Mouse (Mus musculus) forebrain, embryonic 10.5 days (tissue): Measurements from ENCODE around the gene Ccnd3. TPM values are rescaled to one million over a fixed set of nuclear protein-coding genes. Genes with fewer than 3 reads are reported as not detected.
"Not testable (repeated sequence)": the region's sequence is repeated elsewhere in the genome, so short reads cannot be mapped to it uniquely, and the experiment has no call there.

ENCODE experiments used
- DNase-seq: peaks from one replicate; pipeline ENCODE4 v3.0.0-alpha.2; 2017; ENCODE audit warnings: low spot score; ENCODE audit errors: extremely low spot score
- H3K27ac ChIP-seq: fragments of 300-500 bp; sonication (generic); 2 replicates; pipeline ENCODE4 v1.5.1; 2016; ENCODE audit warnings: mild to moderate bottlenecking
- H3K27me3 ChIP-seq: fragments of 300-500 bp; sonication (generic); 2 replicates; pipeline ENCODE4 v1.6.1; 2016; ENCODE audit warnings: mild to moderate bottlenecking; ENCODE audit not compliant: poor library complexity, severe bottlenecking
- H3K36me3 ChIP-seq: fragments of 300-500 bp; sonication (generic); replicated peaks from 2 replicates; pipeline ENCODE4 v1.6.1; 2016; ENCODE audit warnings: mild to moderate bottlenecking, moderate library complexity
- H3K4me1 ChIP-seq: fragments of 300-500 bp; sonication (generic); 2 replicates; pipeline ENCODE4 v1.6.1; 2016
- H3K4me3 ChIP-seq: fragments of 300-500 bp; sonication (generic); 2 replicates; pipeline ENCODE4 v1.5.1; 2016; ENCODE audit warnings: mild to moderate bottlenecking, moderate library complexity
- H3K9me3 ChIP-seq: fragments of 300-500 bp; sonication (generic); 2 replicates; pipeline ENCODE4 v1.6.1; 2016; ENCODE audit warnings: mild to moderate bottlenecking, moderate library complexity
- WGBS: fragments of 180-500 bp; shearing (Covaris S2); methylation state at CpG from one replicate; pipeline ENCODE4 v1.1.7; 2016; 5-methylcytosine and 5-hydroxymethylcytosine counted together
- polyA plus RNA-seq: library from polyadenylated mRNA; unstranded; fragments of >200 nt; fragmentation: Nextera tagmentation; extraction: Ambion mirVana; gene quantifications from 2 replicates; pipeline ENCODE4 v1.2.1, GENCODE M21; 2016

Ccnd3 gene
- polyA plus RNA-seq, 1 experiment from 2014 or later: 296 TPM

- H3K36me3 ChIP-seq: peaks cover 74% of the 10 kb centered on the region
- no peak for DNase-seq
- WGBS: 84% methylated on average over 9 of the region's 9 CpGs
- no peaks in the 10 kb centered on the region for H3K27me3 ChIP-seq
- no peaks in the 10 kb centered on the region for H3K9me3 ChIP-seq
- H3K4me3 ChIP-seq: no peak overlapping the region
- H3K4me1 ChIP-seq: peaks cover 3% of the 10 kb centered on the region
- no peak overlapping the region for H3K27ac ChIP-seq
These were observed 14.1 kb upstream of the Ccnd3 start for GRCm38 (mm10) chr17:47490791-47491190.

GRCm38 (mm10) chr17:47492731-47493130 is 12.1 kb upstream of the Ccnd3 start:
- 92% methylated on average over 6 of the region's 6 CpGs for WGBS
- peaks cover 91% of the 10 kb centered on the region for H3K36me3 ChIP-seq
- no peaks in the 10 kb centered on the region for H3K4me1 ChIP-seq
- H3K4me3 ChIP-seq: no peak overlapping the region
- no peaks in the 10 kb centered on the region for H3K27me3 ChIP-seq
- H3K9me3 ChIP-seq: no peaks in the 10 kb centered on the region
- H3K27ac ChIP-seq: no peak overlapping the region
- no peak for DNase-seq

GRCm38 (mm10) chr17:47493653-47494052 is 11.2 kb upstream of the Ccnd3 start:
- WGBS: 90% methylated on average over 6 of the region's 6 CpGs
- H3K4me1 ChIP-seq: no peaks in the 10 kb centered on the region
- no peak for DNase-seq
- no peaks in the 10 kb centered on the region for H3K27me3 ChIP-seq
- peaks cover 94% of the 10 kb centered on the region for H3K36me3 ChIP-seq
- no peak overlapping the region for H3K27ac ChIP-seq
- H3K4me3 ChIP-seq: no peak overlapping the region
- no peaks in the 10 kb centered on the region for H3K9me3 ChIP-seq

- DNase-seq: no peak
- no peaks in the 10 kb centered on the region for H3K4me1 ChIP-seq
- no peak overlapping the region for H3K27ac ChIP-seq
- peaks cover 94% of the 10 kb centered on the region for H3K36me3 ChIP-seq
- H3K27me3 ChIP-seq: no peaks in the 10 kb centered on the region
- H3K4me3 ChIP-seq: no peak overlapping the region
- WGBS: 92% methylated on average over 11 of the region's 11 CpGs
- no peaks in the 10 kb centered on the region for H3K9me3 ChIP-seq
These were observed 10.7 kb upstream of the Ccnd3 start for GRCm38 (mm10) chr17:47494132-47494531.

GRCm38 (mm10) chr17:47501531-47501930 is 3.3 kb upstream of the Ccnd3 start:
- no peaks in the 10 kb centered on the region for H3K9me3 ChIP-seq
- H3K4me1 ChIP-seq: peaks cover 37% of the 10 kb centered on the region
- peaks cover 5% of the 10 kb centered on the region; the same call in 1 of the 2 replicates for H3K27me3 ChIP-seq
- WGBS: 7% methylated on average over 11 of the region's 11 CpGs
- H3K4me3 ChIP-seq: peak overlapping the region; percentile 79
- DNase-seq: no peak
- peaks cover 37% of the 10 kb centered on the region for H3K36me3 ChIP-seq
- peak overlapping the region; percentile 96; the same call in 1 of the 2 replicates for H3K27ac ChIP-seq

- H3K27ac ChIP-seq: peak within 1 kb of the TSS; percentile 96
- H3K36me3 ChIP-seq: peaks cover 32% of the 10 kb centered on the region
- peaks cover 37% of the 10 kb centered on the region for H3K4me1 ChIP-seq
- DNase-seq: peak; percentile 98
- WGBS: 3% methylated on average over 40 of the region's 40 CpGs
- no peaks in the 10 kb centered on the region for H3K9me3 ChIP-seq
- H3K4me3 ChIP-seq: peak within 1 kb of the TSS; percentile 79
- peaks cover 5% of the 10 kb centered on the region; the same call in 1 of the 2 replicates for H3K27me3 ChIP-seq
These were observed 2.7 kb upstream of the Ccnd3 start, which contains the start of gene Taf8 for GRCm38 (mm10) chr17:47501946-47502706. Gene Taf8 (minus strand): TSS chr17:47502292.

GRCm38 (mm10) chr17:47502707-47503045 is 2.2 kb upstream of the Ccnd3 start:
- H3K27me3 ChIP-seq, H3K9me3 ChIP-seq, DNase-seq: not testable (repeated sequence)
- Histone ChIP-seq H3K4me3 (peak overlapping the region; percentile 79), H3K27ac (0 out of 2 replicates have a peak overlapping the region, but pooled peaks have one; percentile 96), H3K36me3 (peaks cover 27% of the 10 kb centered on the region), H3K4me1 (peaks cover 37% of the 10 kb centered on the region)
- WGBS: 84% methylated on average over 6 of the region's 6 CpGs

- Histone ChIP-seq H3K4me3 (no peak overlapping the region), H3K27me3 (peaks cover 5% of the 10 kb centered on the region; the same call in 1 of the 2 replicates), H3K4me1 (peaks cover 42% of the 10 kb centered on the region), H3K9me3 (no peaks in the 10 kb centered on the region), H3K36me3 (peaks cover 19% of the 10 kb centered on the region), H3K27ac (no peak overlapping the region)
- no peak for DNase-seq
These were observed 1.2 kb upstream of the Ccnd3 start for GRCm38 (mm10) chr17:47503689-47504088.

- DNase-seq: no peak
- H3K27ac ChIP-seq: peak overlapping the region; percentile 84
- peaks cover 45% of the 10 kb centered on the region for H3K4me1 ChIP-seq
- peaks cover 14% of the 10 kb centered on the region for H3K36me3 ChIP-seq
- H3K4me3 ChIP-seq: peak overlapping the region; percentile 53
- no peaks in the 10 kb centered on the region for H3K9me3 ChIP-seq
- peaks cover 5% of the 10 kb centered on the region; the same call in 1 of the 2 replicates for H3K27me3 ChIP-seq
- WGBS: 77% methylated on average over 5 of the region's 5 CpGs
These were observed 623 bp upstream of the Ccnd3 start for GRCm38 (mm10) chr17:47504228-47504627.

GRCm38 (mm10) chr17:47505566-47505965 is 715 bp downstream of the Ccnd3 start:
- Histone ChIP-seq H3K4me1 (peaks cover 52% of the 10 kb centered on the region), H3K36me3 (peaks cover 3% of the 10 kb centered on the region), H3K4me3 (peak overlapping the region; percentile 53), H3K9me3 (no peaks in the 10 kb centered on the region), H3K27ac (peak overlapping the region; percentile 84; the same call in 1 of the 2 replicates), H3K27me3 (peaks cover 5% of the 10 kb centered on the region; the same call in 1 of the 2 replicates)
- WGBS: 67% methylated on average over 2 of the region's 2 CpGs
- DNase-seq: no peak

GRCm38 (mm10) chr17:47506042-47506441 is 1.2 kb downstream of the Ccnd3 start:
- Histone ChIP-seq H3K36me3 (no peaks in the 10 kb centered on the region), H3K4me3 (no peak overlapping the region), H3K27ac (no peak overlapping the region), H3K9me3 (no peaks in the 10 kb centered on the region), H3K27me3 (peaks cover 5% of the 10 kb centered on the region; the same call in 1 of the 2 replicates), H3K4me1 (peaks cover 53% of the 10 kb centered on the region)
- no peak for DNase-seq
- WGBS: 84% methylated on average over 1 of the region's 1 CpGs

GRCm38 (mm10) chr17:47506697-47507096 is 1.8 kb downstream of the Ccnd3 start:
- H3K4me1 ChIP-seq: peaks cover 54% of the 10 kb centered on the region
- no peaks in the 10 kb centered on the region for H3K36me3 ChIP-seq

GRCm38 (mm10) chr17:47507523-47507922 is 2.7 kb downstream of the Ccnd3 start:
- Histone ChIP-seq H3K9me3 (no peaks in the 10 kb centered on the region), H3K4me3 (no peak overlapping the region), H3K4me1 (peaks cover 54% of the 10 kb centered on the region), H3K36me3 (no peaks in the 10 kb centered on the region), H3K27ac (no peak overlapping the region), H3K27me3 (peaks cover 5% of the 10 kb centered on the region; the same call in 1 of the 2 replicates)
- WGBS: 84% methylated on average over 2 of the region's 2 CpGs
- DNase-seq: no peak

More at GRCm38 (mm10) chr17:47506697-47507096, 1.8 kb downstream of the Ccnd3 start:
- H3K27ac ChIP-seq: no peak overlapping the region
- DNase-seq: no peak
- H3K27me3 ChIP-seq: peaks cover 5% of the 10 kb centered on the region; the same call in 1 of the 2 replicates
- WGBS: 91% methylated on average over 4 of the region's 4 CpGs
- no peak overlapping the region for H3K4me3 ChIP-seq
- no peaks in the 10 kb centered on the region for H3K9me3 ChIP-seq
